Mouse (Mus musculus) adrenal gland, adult 18-20 months (tissue): Measurements from ENCODE around the gene Casr. TPM values are rescaled to one million over a fixed set of nuclear protein-coding genes. Genes with fewer than 3 reads are reported as not detected.

Experiments
- DNase-seq, 2 experiments: peaks; one replicate each; pipeline ENCODE4 v3.0.0; 2021 to 2022; ENCODE audit warnings: low spot score in 2 of 2
- total RNA-seq, 2 experiments: library from RNA; stranded (reverse); gene quantifications; 1 replicate in 1 of 2; 2 replicates in 1 of 2; pipeline ENCODE4 v1.2.3; 2021

Gene Casr
- total RNA-seq, 2 experiments from 2014 or later, result not detected

DNA sequence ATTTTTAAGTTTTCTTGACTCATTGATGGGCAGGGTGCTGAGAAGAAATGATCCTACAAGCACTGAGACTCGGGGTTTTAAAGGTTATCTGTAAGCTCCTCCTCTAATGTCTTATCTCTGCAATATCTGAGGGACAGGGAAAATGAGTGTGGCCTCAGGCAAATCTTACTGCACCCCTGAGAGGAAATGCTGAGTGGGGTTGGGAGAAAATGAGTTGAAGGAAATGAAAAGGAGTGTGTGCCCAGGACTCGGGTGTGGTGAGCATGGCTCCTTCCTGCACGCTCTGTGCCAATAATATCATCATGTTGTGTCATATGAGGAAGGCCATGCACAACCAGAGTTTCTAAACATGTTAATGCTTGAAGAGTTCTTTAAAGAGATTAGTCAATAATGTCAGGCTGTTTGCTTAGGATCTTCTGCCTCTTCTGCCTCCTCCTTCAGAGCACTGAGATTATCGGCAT lies 106.6 kb downstream of the Casr start, which contains the start of gene Stfa3:
Gene Stfa3, minus strand, starts transcription at position 51 of the 461 bp plus-strand sequence.
- DNase-seq, result no peak

Other genes with a start within 250 kb of the Casr start
- not detected for gene BC117090, start 227.8 kb downstream of the Casr start, total RNA-seq
- gene BC100530, start 194.4 kb downstream of the Casr start, total RNA-seq, result not detected
- not detected for gene Stfa2, start 153.7 kb downstream of the Casr start, total RNA-seq
- not detected for gene Stfa3, start 106.7 kb downstream of the Casr start, total RNA-seq
- 1 to 10 TPM; 1.2 to 3.5 TPM for gene Cd86, start 103.9 kb upstream of the Casr start, total RNA-seq
- gene Ildr1, start 131.8 kb upstream of the Casr start, total RNA-seq, result not detected
- gene Slc15a2, start 222.8 kb upstream of the Casr start, total RNA-seq, result 1 to 10 TPM; 4.0 to 6.2 TPM